8 mouse cellular contexts compared by ENCODE assay signal in genomic region chr6:82705221-82705620, GRCm38 (mm10). TPM values are rescaled to one million over a fixed set of nuclear protein-coding genes. Genes with fewer than 3 reads are reported as not detected.
DNase-seq lines count a peak whose midpoint lies in the region; ATAC-seq and TF ChIP-seq lines count a peak whose summit lies in the region.

Pole4 (minus strand) TSS chr6:82705365.

- no peaks in the 10 kb centered on the region for H3K36me3 ChIP-seq in kidney, postnatal 0 days (ENCODE audit: insufficient read depth, low read length)
- H3K36me3 ChIP-seq in intestine, postnatal 0 days (ENCODE audit: control insufficient read depth, insufficient read depth): no peaks in the 10 kb centered on the region
- no peaks in the 10 kb centered on the region for H3K36me3 ChIP-seq in midbrain, embryonic 11.5 days (ENCODE audit: control insufficient read depth, insufficient read depth, low read length)

- no peak within 1 kb of the TSS for H3K4me3 ChIP-seq in kidney, postnatal 0 days (replicated peaks; ENCODE audit: low read depth, low read length)
- H3K4me3 ChIP-seq in intestine, postnatal 0 days (ENCODE audit: low read depth, low read length): no peak within 1 kb of the TSS
- no peak within 1 kb of the TSS for H3K4me3 ChIP-seq in midbrain, embryonic 11.5 days (ENCODE audit: low read depth, low read length)

- no peak for TF ChIP-seq CTCF in kidney, postnatal 0 days (IDR thresholded peaks at IDR 0.05; ENCODE audit: low read depth)
- TF ChIP-seq CTCF in intestine, postnatal 0 days (IDR thresholded peaks at IDR 0.05; ENCODE audit: low read depth): no peak

- no peak within 1 kb of the TSS for H3K27ac ChIP-seq in kidney, postnatal 0 days
- H3K27ac ChIP-seq in intestine, postnatal 0 days (ENCODE audit: low read depth, low read length): no peak within 1 kb of the TSS
- no peak within 1 kb of the TSS for H3K27ac ChIP-seq in midbrain, embryonic 11.5 days (ENCODE audit: low read depth, low read length)

- no peak within 1 kb of the TSS for H3K4me2 ChIP-seq in kidney, postnatal 0 days (ENCODE audit: low read length)
- H3K4me2 ChIP-seq in intestine, postnatal 0 days (replicated peaks; ENCODE audit: low read depth): no peak within 1 kb of the TSS
- no peak within 1 kb of the TSS for H3K4me2 ChIP-seq in midbrain, embryonic 11.5 days

- no peak for DNase-seq in kidney, postnatal 0 days (ENCODE audit: low spot score)
- no peak for DNase-seq in kidney, postnatal 10 days
- no peak for DNase-seq in adrenal gland, postnatal 4 days (ENCODE audit: low spot score in 2 of 2)
- no peak for DNase-seq in gastrocnemius, postnatal 36 days
- no peak for DNase-seq in midbrain, embryonic 11.5 days (ENCODE audit: low spot score, missing footprints)
- DNase-seq in kidney, postnatal 36 days: no peak

- H3K4me1 ChIP-seq in kidney, postnatal 0 days (replicated peaks; ENCODE audit: insufficient read depth, low read length): no peaks in the 10 kb centered on the region
- no peaks in the 10 kb centered on the region for H3K4me1 ChIP-seq in intestine, postnatal 0 days (replicated peaks; ENCODE audit: control insufficient read depth, insufficient read depth, low read length)
- H3K4me1 ChIP-seq in midbrain, embryonic 11.5 days (ENCODE audit: control insufficient read depth, insufficient read depth, low read length): peaks cover 8% of the 10 kb centered on the region

- 73% methylated on average over 5 of the region's 5 CpGs for WGBS in kidney, postnatal 0 days
- WGBS in intestine, postnatal 0 days: 69% methylated on average over 5 of the region's 5 CpGs
- WGBS in midbrain, embryonic 11.5 days: 86% methylated on average over 5 of the region's 5 CpGs

- no peak within 1 kb of the TSS for H3K9ac ChIP-seq in kidney, postnatal 0 days (ENCODE audit: low read depth, low read length)
- no peak within 1 kb of the TSS for H3K9ac ChIP-seq in intestine, postnatal 0 days (ENCODE audit: low read depth, low read length)
- H3K9ac ChIP-seq in midbrain, embryonic 11.5 days (ENCODE audit: low read length): no peak within 1 kb of the TSS

- H3K27me3 ChIP-seq in kidney, postnatal 0 days (ENCODE audit: insufficient read depth, low read length): no peaks in the 10 kb centered on the region
- H3K27me3 ChIP-seq in intestine, postnatal 0 days (replicated peaks; ENCODE audit: control insufficient read depth, insufficient read depth, low read length): no peaks in the 10 kb centered on the region
- H3K27me3 ChIP-seq in midbrain, embryonic 11.5 days (ENCODE audit: control insufficient read depth, insufficient read depth, low read length): no peaks in the 10 kb centered on the region

- intact Hi-C loops in gastrocnemius, postnatal 36 days (cut with DNase I): no loop called here

- no peaks in the 10 kb centered on the region for H3K9me3 ChIP-seq in kidney, postnatal 0 days (replicated peaks; ENCODE audit: low read length)
- no peaks in the 10 kb centered on the region for H3K9me3 ChIP-seq in intestine, postnatal 0 days (ENCODE audit: control insufficient read depth)
- no peaks in the 10 kb centered on the region for H3K9me3 ChIP-seq in midbrain, embryonic 11.5 days (ENCODE audit: control insufficient read depth, low read length)

- ATAC-seq in kidney, postnatal 0 days (replicated peaks; ENCODE audit: low FRiP score, low read depth): no peak
- ATAC-seq in intestine, postnatal 0 days: no peak
- no peak for ATAC-seq in midbrain, embryonic 11.5 days (ENCODE audit: low FRiP score)
- ATAC-seq in cerebellum, adult (ENCODE audit: insufficient number of reproducible peaks, low FRiP score, low TSS enrichment): no peak

RNA-seq across cellular contexts. Expression of gene Pole4, which starts in this region (rescaled TPM):
- polyA plus RNA-seq in kidney, postnatal 0 days (2015; fragmentation: Nextera tagmentation; extraction: Ambion mirVana): 117 and 123 TPM in 2 replicates
- 10 to 100 TPM; 40.0 to 41.0 TPM for total RNA-seq in adrenal gland, postnatal 4 days (2021)
- total RNA-seq in gastrocnemius, postnatal 36 days (2021): 10 to 100 TPM; 14.0 to 16.5 TPM
- polyA plus RNA-seq in intestine, postnatal 0 days (2015; fragmentation: Nextera tagmentation; extraction: Ambion mirVana): 73.1 and 74.4 TPM in 2 replicates
- polyA plus RNA-seq in midbrain, embryonic 11.5 days (2014; fragmentation: Nextera tagmentation; extraction: Ambion mirVana): 107 and 111 TPM in 2 replicates
